Mouse (Mus musculus): Measurements from ENCODE around the gene Gm10282. TPM values are rescaled to one million over a fixed set of nuclear protein-coding genes. Genes with fewer than 3 reads are reported as not detected.
A peak's percentile ranks its signal among the peaks of the same experiment; 100 is the strongest.

Gm10282 gene
- polyA plus RNA-seq, 1 experiment = 0.41 TPM

- 58% methylated on average over 8 of the region's 8 CpGs for WGBS
- TF ChIP-seq CTCF (IDR thresholded peaks at IDR 0.05; ENCODE audit: extremely low read depth, insufficient read length, insufficient replicate concordance, low read depth, low read length) = no peak
- peak; percentile 50 for TF ChIP-seq POLR2A (IDR thresholded peaks at IDR 0.05; ENCODE audit: low read depth, low read length)
Observed at GRCm38 (mm10) chr8:72295679-72296078, 9.4 kb downstream of the Gm10282 start.

GRCm38 (mm10) chr8:72295125-72295524 lies 9.9 kb downstream of the Gm10282 start:
- H3K36me3 ChIP-seq (ENCODE audit: control insufficient read depth, insufficient read depth, low read length) = no peaks in the 10 kb centered on the region
- H3K4me3 ChIP-seq (ENCODE audit: low read depth, low read length) = no peak overlapping the region
- peak overlapping the region; percentile 46; the same call in 1 of the 2 replicates for H3K27ac ChIP-seq (ENCODE audit: insufficient read depth, low read depth, low read length)
- 67% methylated on average over 3 of the region's 3 CpGs for WGBS
- no peaks in the 10 kb centered on the region for H3K4me1 ChIP-seq (ENCODE audit: control insufficient read depth, insufficient read depth, insufficient read length, low read length)
- no peaks in the 10 kb centered on the region for H3K27me3 ChIP-seq (ENCODE audit: control insufficient read depth, insufficient read depth, low read length)
- TF ChIP-seq POLR2A (IDR thresholded peaks at IDR 0.05; ENCODE audit: low read depth, low read length) = no peak
- TF ChIP-seq CTCF (IDR thresholded peaks at IDR 0.05; ENCODE audit: extremely low read depth, insufficient read length, insufficient replicate concordance, low read depth, low read length) = no peak

More at GRCm38 (mm10) chr8:72295679-72296078, 9.4 kb downstream of the Gm10282 start:
- H3K27ac ChIP-seq (ENCODE audit: insufficient read depth, low read depth, low read length) = peak overlapping the region; percentile 87
- H3K4me1 ChIP-seq (ENCODE audit: control insufficient read depth, insufficient read depth, insufficient read length, low read length) = no peaks in the 10 kb centered on the region
- H3K4me3 ChIP-seq (ENCODE audit: low read depth, low read length) = no peak overlapping the region
- no peaks in the 10 kb centered on the region for H3K27me3 ChIP-seq (ENCODE audit: control insufficient read depth, insufficient read depth, low read length)
- H3K36me3 ChIP-seq (ENCODE audit: control insufficient read depth, insufficient read depth, low read length) = no peaks in the 10 kb centered on the region

GRCm38 (mm10) chr8:72293309-72293708 lies 11.8 kb downstream of the Gm10282 start:
- no peak for TF ChIP-seq CTCF (IDR thresholded peaks at IDR 0.05; ENCODE audit: extremely low read depth, insufficient read length, insufficient replicate concordance, low read depth, low read length)
- TF ChIP-seq POLR2A (IDR thresholded peaks at IDR 0.05; ENCODE audit: low read depth, low read length) = no peak
- Histone ChIP-seq H3K4me3 (ENCODE audit: low read depth, low read length) (no peak overlapping the region), H3K4me1 (ENCODE audit: control insufficient read depth, insufficient read depth, insufficient read length, low read length) (no peaks in the 10 kb centered on the region), H3K36me3 (ENCODE audit: control insufficient read depth, insufficient read depth, low read length) (no peaks in the 10 kb centered on the region), H3K27ac (ENCODE audit: insufficient read depth, low read depth, low read length) (no peak overlapping the region), H3K27me3 (ENCODE audit: control insufficient read depth, insufficient read depth, low read length) (no peaks in the 10 kb centered on the region)

- TF ChIP-seq POLR2A (IDR thresholded peaks at IDR 0.05; ENCODE audit: low read depth, low read length) (no peak), CTCF (IDR thresholded peaks at IDR 0.05; ENCODE audit: extremely low read depth, insufficient read length, insufficient replicate concordance, low read depth, low read length) (no peak)
- Histone ChIP-seq H3K4me3 (ENCODE audit: low read depth, low read length) (no peak overlapping the region), H3K36me3 (ENCODE audit: control insufficient read depth, insufficient read depth, low read length) (no peaks in the 10 kb centered on the region), H3K27me3 (ENCODE audit: control insufficient read depth, insufficient read depth, low read length) (no peaks in the 10 kb centered on the region), H3K27ac (ENCODE audit: insufficient read depth, low read depth, low read length) (no peak overlapping the region), H3K4me1 (ENCODE audit: control insufficient read depth, insufficient read depth, insufficient read length, low read length) (no peaks in the 10 kb centered on the region)
- WGBS = 77% methylated on average over 2 of the region's 2 CpGs
Observed at GRCm38 (mm10) chr8:72291104-72291503, 14.0 kb downstream of the Gm10282 start.

- no peaks in the 10 kb centered on the region for H3K4me1 ChIP-seq (ENCODE audit: control insufficient read depth, insufficient read depth, insufficient read length, low read length)
- no peak overlapping the region for H3K27ac ChIP-seq (ENCODE audit: insufficient read depth, low read depth, low read length)
- H3K4me3 ChIP-seq (ENCODE audit: low read depth, low read length) = no peak overlapping the region
- H3K27me3 ChIP-seq (ENCODE audit: control insufficient read depth, insufficient read depth, low read length) = no peaks in the 10 kb centered on the region
- H3K36me3 ChIP-seq (ENCODE audit: control insufficient read depth, insufficient read depth, low read length) = no peaks in the 10 kb centered on the region
- TF ChIP-seq CTCF (IDR thresholded peaks at IDR 0.05; ENCODE audit: extremely low read depth, insufficient read length, insufficient replicate concordance, low read depth, low read length) = no peak
- no peak for TF ChIP-seq POLR2A (IDR thresholded peaks at IDR 0.05; ENCODE audit: low read depth, low read length)
Observed at GRCm38 (mm10) chr8:72289051-72289450, 16.0 kb downstream of the Gm10282 start.

GRCm38 (mm10) chr8:72285285-72285684 lies 19.8 kb downstream of the Gm10282 start:
- Histone ChIP-seq H3K36me3 (ENCODE audit: control insufficient read depth, insufficient read depth, low read length) (no peaks in the 10 kb centered on the region), H3K27me3 (ENCODE audit: control insufficient read depth, insufficient read depth, low read length) (no peaks in the 10 kb centered on the region), H3K27ac (ENCODE audit: insufficient read depth, low read depth, low read length) (no peak overlapping the region), H3K4me3 (ENCODE audit: low read depth, low read length) (no peak overlapping the region), H3K4me1 (ENCODE audit: control insufficient read depth, insufficient read depth, insufficient read length, low read length) (no peaks in the 10 kb centered on the region)
- 33% methylated on average over 4 of the region's 4 CpGs for WGBS
- TF ChIP-seq CTCF (IDR thresholded peaks at IDR 0.05; ENCODE audit: extremely low read depth, insufficient read length, insufficient replicate concordance, low read depth, low read length) (no peak), POLR2A (IDR thresholded peaks at IDR 0.05; ENCODE audit: low read depth, low read length) (no peak)

- Histone ChIP-seq H3K36me3 (ENCODE audit: control insufficient read depth, insufficient read depth, low read length) (no peaks in the 10 kb centered on the region), H3K4me3 (ENCODE audit: low read depth, low read length) (no peak overlapping the region), H3K27me3 (ENCODE audit: control insufficient read depth, insufficient read depth, low read length) (no peaks in the 10 kb centered on the region), H3K27ac (ENCODE audit: insufficient read depth, low read depth, low read length) (no peak overlapping the region), H3K4me1 (ENCODE audit: control insufficient read depth, insufficient read depth, insufficient read length, low read length) (no peaks in the 10 kb centered on the region)
- WGBS = 15% methylated on average over 3 of the region's 3 CpGs
- no peak for TF ChIP-seq POLR2A (IDR thresholded peaks at IDR 0.05; ENCODE audit: low read depth, low read length)
- no peak for TF ChIP-seq CTCF (IDR thresholded peaks at IDR 0.05; ENCODE audit: extremely low read depth, insufficient read length, insufficient replicate concordance, low read depth, low read length)
Observed at GRCm38 (mm10) chr8:72281634-72282033, 23.4 kb downstream of the Gm10282 start.

- Histone ChIP-seq H3K4me3 (ENCODE audit: low read depth, low read length) (no peak overlapping the region), H3K36me3 (ENCODE audit: control insufficient read depth, insufficient read depth, low read length) (no peaks in the 10 kb centered on the region), H3K27me3 (ENCODE audit: control insufficient read depth, insufficient read depth, low read length) (no peaks in the 10 kb centered on the region), H3K4me1 (ENCODE audit: control insufficient read depth, insufficient read depth, insufficient read length, low read length) (no peaks in the 10 kb centered on the region), H3K27ac (ENCODE audit: insufficient read depth, low read depth, low read length) (no peak overlapping the region)
- 77% methylated on average over 7 of the region's 7 CpGs for WGBS
- TF ChIP-seq CTCF (IDR thresholded peaks at IDR 0.05; ENCODE audit: extremely low read depth, insufficient read length, insufficient replicate concordance, low read depth, low read length) (no peak), POLR2A (IDR thresholded peaks at IDR 0.05; ENCODE audit: low read depth, low read length) (no peak)
Observed at GRCm38 (mm10) chr8:72279151-72279550, 25.9 kb downstream of the Gm10282 start.
